Mouse (Mus musculus) c-Kit-positive CD71-positive TER-119-positive erythroid progenitor cells, embryonic 14.5 days (primary cell): ENCODE data around the gene Gm21953.
"Not testable (repeated sequence)": the region's sequence is repeated elsewhere in the genome, so short reads cannot be mapped to it uniquely, and the experiment has no call there.

Experiments used
- DNase-seq: peaks from one replicate; pipeline ENCODE4 v3.0.0-alpha.2; 2013; ENCODE audit warnings: low spot score

Gene Gm21953

GRCm38 (mm10) chr4:42293967-42294366, at the start of gene Gm21953:
Gene Gm21953, plus strand, starts transcription at chr4:42294267.
- not testable (repeated sequence) for DNase-seq

GRCm38 (mm10) chr4:42255467-42255866, 38.6 kb upstream of the Gm21953 start, which contains the start of gene Ccl21b:
Gene Ccl21b, plus strand, starts transcription at chr4:42255767.
- not testable (repeated sequence) for DNase-seq

GRCm38 (mm10) chr4:42318034-42318433, 24.0 kb downstream of the Gm21953 start, which contains the start of gene Fam205a3:
Gene Fam205a3, plus strand, starts transcription at chr4:42318334.
- not testable (repeated sequence) for DNase-seq
